Mouse (Mus musculus): ENCODE measurements at regions not wholly inside any gene's neighbourhood (a gene's known extent, or its start where the extent isn't known, plus 50 kb on each side); places are given as distances from the start of the nearest gene placed in this dataset.

DNA sequence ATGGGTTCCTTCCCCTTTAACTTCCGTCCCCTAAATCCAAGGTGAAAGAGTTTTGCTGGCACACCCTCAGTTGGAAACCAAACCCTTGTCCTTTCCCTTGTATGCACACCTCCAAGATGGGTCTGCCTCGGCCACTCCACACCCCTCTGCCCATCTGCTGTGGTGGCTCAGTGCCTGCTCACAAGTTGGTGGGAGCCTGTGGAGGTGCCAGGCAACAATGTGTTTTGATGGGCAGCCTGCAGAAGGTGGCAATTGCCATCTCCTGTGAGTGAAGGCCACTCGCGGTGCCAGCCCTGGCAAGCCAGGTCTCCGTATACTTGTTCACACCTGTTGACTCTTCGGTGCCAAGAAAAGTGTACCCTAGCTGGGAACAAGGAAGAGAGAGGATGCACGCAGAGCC lies 344.8 kb downstream of the Rps6kc1 start:
- TF ChIP-seq POLR2A (IDR thresholded peaks at IDR 0.05; ENCODE audit: low read depth, low read length), result no peak
- TF ChIP-seq CTCF (IDR thresholded peaks at IDR 0.05; ENCODE audit: extremely low read depth, insufficient read length, insufficient replicate concordance, low read depth, low read length), result no peak
